ENCODE assay signal across 10 mouse cellular contexts in the genomic region with DNA sequence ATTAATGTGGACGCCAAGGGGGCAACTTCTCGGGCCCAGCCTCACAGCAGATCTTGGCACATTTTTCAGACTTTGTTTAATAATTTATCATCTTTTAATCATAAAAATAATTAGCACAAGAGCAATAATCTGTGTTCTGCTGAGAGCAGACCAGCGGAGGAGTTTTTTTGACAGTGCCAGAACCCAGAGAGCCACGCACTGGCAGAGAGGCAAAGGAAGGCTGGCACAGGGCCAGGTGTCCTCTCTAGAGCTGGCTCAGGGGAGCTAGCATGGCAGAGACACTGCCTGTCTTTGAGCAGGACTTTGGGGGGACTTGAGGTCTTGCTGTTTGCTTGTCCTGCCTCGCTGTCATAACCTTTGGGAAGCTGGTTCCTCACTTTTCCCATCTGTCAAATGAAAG.
A peak's percentile ranks its signal among the peaks of the same experiment; 100 is the strongest.
DNase-seq lines count a peak whose midpoint lies in the region; ATAC-seq and TF ChIP-seq lines count a peak whose summit lies in the region.
"Had no signal": no experiment of that assay in that cellular context is flagged by ENCODE, and none has a peak within 500 bp of the region (broad histone marks: within the 10 kb centered on the region; RNA-seq: fewer than 3 reads in every experiment).

No protein-coding gene starts in this region.

- no peak overlapping the region for H3K4me2 ChIP-seq in forebrain, postnatal 0 days (ENCODE audit: low read depth)
- H3K4me2 ChIP-seq in forebrain, embryonic 15.5 days (replicated peaks): no peak overlapping the region
- H3K4me2 ChIP-seq in hindbrain, embryonic 12.5 days (replicated peaks): no peak overlapping the region

- H3K36me3 ChIP-seq in forebrain, postnatal 0 days (ENCODE audit: insufficient read depth): no peaks in the 10 kb centered on the region
- H3K36me3 ChIP-seq in forebrain, embryonic 15.5 days: no peaks in the 10 kb centered on the region
- H3K36me3 ChIP-seq in hindbrain, embryonic 12.5 days: no peaks in the 10 kb centered on the region
- H3K36me3 ChIP-seq in thymus, adult 2 months (ENCODE audit: control insufficient read depth, insufficient read depth, low read length): no peaks in the 10 kb centered on the region

- no peak for TF ChIP-seq CTCF in forebrain, postnatal 0 days (IDR thresholded peaks at IDR 0.05; ENCODE audit: low read depth)
- no peak for TF ChIP-seq CTCF in lung, adult 2 months (IDR thresholded peaks at IDR 0.05; ENCODE audit: insufficient read depth, low read length)
- TF ChIP-seq CTCF in thymus, adult 2 months (IDR thresholded peaks at IDR 0.05; ENCODE audit: borderline replicate concordance, control insufficient read depth, extremely low read depth, insufficient read depth, low read length, poor library complexity): no peak

- H3K9ac ChIP-seq in forebrain, postnatal 0 days: no peak overlapping the region
- H3K9ac ChIP-seq in forebrain, embryonic 15.5 days (replicated peaks): no peak overlapping the region
- no peak overlapping the region for H3K9ac ChIP-seq in hindbrain, embryonic 12.5 days

- no peak overlapping the region for H3K27ac ChIP-seq in forebrain, postnatal 0 days (ENCODE audit: low read depth, low read length)
- no peak overlapping the region for H3K27ac ChIP-seq in forebrain, embryonic 15.5 days (replicated peaks)
- H3K27ac ChIP-seq in hindbrain, embryonic 12.5 days: no peak overlapping the region
- no peak overlapping the region for H3K27ac ChIP-seq in thymus, adult 2 months (ENCODE audit: control insufficient read depth, insufficient read depth, low read length)

- no peaks in the 10 kb centered on the region for H3K27me3 ChIP-seq in forebrain, postnatal 0 days (ENCODE audit: insufficient read depth, low read length)
- no peaks in the 10 kb centered on the region for H3K27me3 ChIP-seq in forebrain, embryonic 15.5 days
- peaks cover 18% of the 10 kb centered on the region for H3K27me3 ChIP-seq in hindbrain, embryonic 12.5 days
- H3K27me3 ChIP-seq in thymus, adult 2 months (ENCODE audit: control insufficient read depth, insufficient read depth, low read length): no peaks in the 10 kb centered on the region

- no peak for TF ChIP-seq POLR2A in lung, adult 2 months (IDR thresholded peaks at IDR 0.05; ENCODE audit: borderline replicate concordance, extremely low read depth, low read depth, low read length)
- no peak for TF ChIP-seq POLR2A in thymus, adult 2 months (IDR thresholded peaks at IDR 0.05; ENCODE audit: control insufficient read depth, extremely low read depth, insufficient read depth, low read length, poor library complexity)

- 51% methylated on average over 5 of the region's 5 CpGs for WGBS in forebrain, postnatal 0 days
- WGBS in forebrain, embryonic 15.5 days: 47% methylated on average over 5 of the region's 5 CpGs
- 55% methylated on average over 5 of the region's 5 CpGs for WGBS in lung, adult 2 months
- WGBS in hindbrain, embryonic 12.5 days: 76% methylated on average over 5 of the region's 5 CpGs
- 79% methylated on average over 5 of the region's 5 CpGs for whole genome bisulfite sequencing in thymus, adult 2 months

- DNase-seq in forebrain, postnatal 0 days: peak; percentile 62
- DNase-seq in lung, postnatal 10 days: peak; percentile 21
- DNase-seq in lung, adult 2 months: no peak
- peak; percentile 96 for DNase-seq in cerebellum, postnatal 10 days
- peak; percentile 57 to 72 for DNase-seq in layer of hippocampus, postnatal 36 days
- DNase-seq in thymus, adult 2 months: no peak
- DNase-seq: B cell, adult 2 months had no signal

- 0 out of 2 replicates have a peak, but pooled peaks have one; percentile 43 for ATAC-seq in forebrain, postnatal 0 days
- no peak for ATAC-seq in forebrain, embryonic 15.5 days (replicated peaks)
- no peak for ATAC-seq in hindbrain, embryonic 12.5 days (ENCODE audit: low FRiP score)

- no peaks in the 10 kb centered on the region for H3K4me1 ChIP-seq in forebrain, postnatal 0 days (ENCODE audit: insufficient read depth)
- peaks cover 10% of the 10 kb centered on the region for H3K4me1 ChIP-seq in forebrain, embryonic 15.5 days
- no peaks in the 10 kb centered on the region for H3K4me1 ChIP-seq in lung, adult 2 months (ENCODE audit: control insufficient read depth, insufficient read depth, low read length)
- peaks cover 13% of the 10 kb centered on the region for H3K4me1 ChIP-seq in hindbrain, embryonic 12.5 days
- H3K4me1 ChIP-seq in thymus, adult 2 months (replicated peaks; ENCODE audit: control insufficient read depth, insufficient read depth, low read length): no peaks in the 10 kb centered on the region
- H3K4me1 ChIP-seq: megakaryocyte, embryonic 14.5 days had no signal

- no peaks in the 10 kb centered on the region for H3K9me3 ChIP-seq in forebrain, postnatal 0 days (ENCODE audit: low read length)
- no peaks in the 10 kb centered on the region for H3K9me3 ChIP-seq in forebrain, embryonic 15.5 days
- no peaks in the 10 kb centered on the region for H3K9me3 ChIP-seq in hindbrain, embryonic 12.5 days (replicated peaks)
- H3K9me3 ChIP-seq: megakaryocyte, embryonic 14.5 days had no signal

- no peak overlapping the region for H3K4me3 ChIP-seq in forebrain, postnatal 0 days (ENCODE audit: low read depth, low read length)
- no peak overlapping the region for H3K4me3 ChIP-seq in forebrain, embryonic 15.5 days
- no peak overlapping the region for H3K4me3 ChIP-seq in lung, adult 2 months (replicated peaks; ENCODE audit: extremely low read depth, low read depth, low read length)
- no peak overlapping the region for H3K4me3 ChIP-seq in hindbrain, embryonic 12.5 days
- H3K4me3 ChIP-seq in thymus, adult 2 months (ENCODE audit: control insufficient read depth, insufficient read depth, low read length): no peak overlapping the region
- H3K4me3 ChIP-seq: megakaryocyte, embryonic 14.5 days had no signal

Comparison
In these comparisons a context has a peak if more than half of its experiments do, and no peak if none do; other contexts are left out.
1. DNase-seq: peak in forebrain, postnatal 0 days (single experiment), lung, postnatal 10 days (single experiment), cerebellum, postnatal 10 days (2 of 2) and layer of hippocampus, postnatal 36 days (2 of 2); none in lung, adult 2 months (single experiment) and thymus, adult 2 months (single experiment).